Mouse (Mus musculus): ENCODE data around the gene Gm10295. TPM values are rescaled to one million over a fixed set of nuclear protein-coding genes. Genes with fewer than 3 reads are reported as not detected.

Gene Gm10295
- polyA plus RNA-seq, 1 experiment: not detected

DNA sequence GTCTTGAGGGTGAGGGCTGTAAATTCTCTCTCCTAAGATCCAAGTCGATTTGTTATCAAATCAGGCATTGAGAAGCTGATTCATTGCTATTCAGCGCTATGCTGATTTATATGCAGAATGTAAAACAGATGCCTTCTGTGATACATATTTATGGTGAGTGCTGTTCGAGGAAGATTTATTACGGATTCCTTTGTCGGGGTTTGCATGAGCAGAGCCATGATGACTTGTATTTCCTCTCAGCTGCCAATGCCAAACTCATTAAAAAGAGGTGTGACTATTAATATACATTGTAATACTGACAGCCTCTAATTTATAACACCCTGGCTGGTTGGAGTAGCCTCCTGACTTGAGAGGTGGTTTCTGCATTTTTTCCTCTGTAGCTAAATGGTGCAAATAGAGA, 22.8 kb upstream of the Gm10295 start:
- Histone ChIP-seq H3K4me1 (ENCODE audit: control insufficient read depth, insufficient read depth, low read length) (no peaks in the 10 kb centered on the region), H3K27me3 (ENCODE audit: control insufficient read depth, insufficient read depth, low read length) (no peaks in the 10 kb centered on the region; the same call in 1 of the 2 replicates), H3K4me3 (replicated peaks; ENCODE audit: insufficient read depth, low read depth, low read length) (no peak overlapping the region), H3K27ac (ENCODE audit: insufficient read depth, low read length) (no peak overlapping the region)
- TF ChIP-seq POLR2A (IDR thresholded peaks at IDR 0.05; ENCODE audit: borderline replicate concordance, insufficient read depth, low read length) (no peak), CTCF (IDR thresholded peaks at IDR 0.05; ENCODE audit: borderline replicate concordance, insufficient read depth, low read depth, low read length) (no peak)
- DNase-seq: no peak
- 36% methylated on average over 5 of the region's 5 CpGs for WGBS

DNA sequence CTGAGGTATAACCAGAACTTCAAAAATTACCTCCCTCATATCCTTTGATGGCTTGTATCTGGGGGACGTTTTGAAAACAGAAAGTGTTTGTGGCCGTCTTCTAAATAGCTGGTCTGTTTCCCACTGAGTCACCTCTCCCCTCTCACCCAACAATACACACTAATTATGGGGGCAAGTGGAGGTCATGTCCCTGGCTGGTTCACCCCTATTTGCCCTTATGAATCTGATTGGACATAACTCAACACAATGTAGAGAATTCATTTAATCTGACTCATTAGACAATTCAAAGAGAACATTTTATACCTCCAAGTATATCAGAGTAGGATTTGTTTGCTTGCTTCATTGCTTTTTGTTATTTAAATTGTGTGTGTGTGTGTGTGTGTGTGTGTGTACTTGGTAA, 20.6 kb upstream of the Gm10295 start:
- no peak overlapping the region for H3K4me3 ChIP-seq (replicated peaks; ENCODE audit: insufficient read depth, low read depth, low read length)
- no peak overlapping the region for H3K27ac ChIP-seq (ENCODE audit: insufficient read depth, low read length)
- TF ChIP-seq CTCF (IDR thresholded peaks at IDR 0.05; ENCODE audit: borderline replicate concordance, insufficient read depth, low read depth, low read length): no peak
- no peak for TF ChIP-seq POLR2A (IDR thresholded peaks at IDR 0.05; ENCODE audit: borderline replicate concordance, insufficient read depth, low read length)
- no peak for DNase-seq
- H3K4me1 ChIP-seq (ENCODE audit: control insufficient read depth, insufficient read depth, low read length): no peaks in the 10 kb centered on the region
- WGBS: 60% methylated on average over 2 of the region's 2 CpGs
- H3K27me3 ChIP-seq (ENCODE audit: control insufficient read depth, insufficient read depth, low read length): no peaks in the 10 kb centered on the region

DNA sequence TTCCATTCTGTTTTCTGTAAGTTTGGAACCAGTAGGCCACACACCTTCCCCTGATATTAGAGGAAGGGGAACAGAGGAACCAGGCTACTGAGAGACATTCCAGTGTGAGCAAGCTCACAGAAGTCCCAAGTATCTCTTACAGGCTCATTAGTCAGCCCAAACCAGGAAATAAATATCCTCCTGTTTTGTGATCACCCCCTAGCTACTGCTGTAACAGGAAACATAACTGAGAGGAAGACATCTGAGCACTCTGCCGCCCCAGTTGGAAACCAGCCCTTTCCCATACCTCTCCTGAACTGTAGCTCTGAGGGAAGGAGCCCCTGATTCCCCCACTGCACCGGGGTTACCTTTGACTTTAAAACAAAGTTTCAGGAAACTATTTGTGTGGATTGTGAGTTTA, 19.5 kb upstream of the Gm10295 start:
- Histone ChIP-seq H3K4me3 (replicated peaks; ENCODE audit: insufficient read depth, low read depth, low read length) (no peak overlapping the region), H3K4me1 (ENCODE audit: control insufficient read depth, insufficient read depth, low read length) (no peaks in the 10 kb centered on the region), H3K27me3 (ENCODE audit: control insufficient read depth, insufficient read depth, low read length) (no peaks in the 10 kb centered on the region), H3K27ac (ENCODE audit: insufficient read depth, low read length) (no peak overlapping the region)
- no peak for DNase-seq
- no peak for TF ChIP-seq CTCF (IDR thresholded peaks at IDR 0.05; ENCODE audit: borderline replicate concordance, insufficient read depth, low read depth, low read length)
- no peak for TF ChIP-seq POLR2A (IDR thresholded peaks at IDR 0.05; ENCODE audit: borderline replicate concordance, insufficient read depth, low read length)
- WGBS: 72% methylated on average over 2 of the region's 2 CpGs

DNA sequence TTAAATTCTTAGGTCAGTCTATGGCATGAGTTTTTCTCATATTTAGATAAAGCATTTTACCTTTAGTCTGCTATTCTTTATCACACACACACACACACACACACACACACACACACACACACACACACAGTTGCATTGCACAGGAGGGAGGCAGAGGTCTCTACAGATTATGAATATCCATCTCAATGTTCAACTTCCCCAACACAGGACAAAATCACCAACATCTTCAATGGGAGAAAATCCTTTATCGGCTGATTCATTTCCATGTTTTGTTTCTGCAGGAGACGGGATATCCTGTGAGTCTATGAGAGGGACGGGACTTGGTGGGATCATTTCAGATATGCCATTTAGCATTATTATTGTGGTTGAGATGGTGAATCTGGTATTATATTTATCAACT, 18.8 kb upstream of the Gm10295 start:
- no peak for TF ChIP-seq CTCF (IDR thresholded peaks at IDR 0.05; ENCODE audit: borderline replicate concordance, insufficient read depth, low read depth, low read length)
- TF ChIP-seq POLR2A (IDR thresholded peaks at IDR 0.05; ENCODE audit: borderline replicate concordance, insufficient read depth, low read length): no peak
- 89% methylated on average over 3 of the region's 3 CpGs for WGBS
- Histone ChIP-seq H3K4me3 (replicated peaks; ENCODE audit: insufficient read depth, low read depth, low read length) (no peak overlapping the region), H3K4me1 (ENCODE audit: control insufficient read depth, insufficient read depth, low read length) (no peaks in the 10 kb centered on the region), H3K27me3 (ENCODE audit: control insufficient read depth, insufficient read depth, low read length) (no peaks in the 10 kb centered on the region), H3K27ac (ENCODE audit: insufficient read depth, low read length) (no peak overlapping the region)
- no peak for DNase-seq

DNA sequence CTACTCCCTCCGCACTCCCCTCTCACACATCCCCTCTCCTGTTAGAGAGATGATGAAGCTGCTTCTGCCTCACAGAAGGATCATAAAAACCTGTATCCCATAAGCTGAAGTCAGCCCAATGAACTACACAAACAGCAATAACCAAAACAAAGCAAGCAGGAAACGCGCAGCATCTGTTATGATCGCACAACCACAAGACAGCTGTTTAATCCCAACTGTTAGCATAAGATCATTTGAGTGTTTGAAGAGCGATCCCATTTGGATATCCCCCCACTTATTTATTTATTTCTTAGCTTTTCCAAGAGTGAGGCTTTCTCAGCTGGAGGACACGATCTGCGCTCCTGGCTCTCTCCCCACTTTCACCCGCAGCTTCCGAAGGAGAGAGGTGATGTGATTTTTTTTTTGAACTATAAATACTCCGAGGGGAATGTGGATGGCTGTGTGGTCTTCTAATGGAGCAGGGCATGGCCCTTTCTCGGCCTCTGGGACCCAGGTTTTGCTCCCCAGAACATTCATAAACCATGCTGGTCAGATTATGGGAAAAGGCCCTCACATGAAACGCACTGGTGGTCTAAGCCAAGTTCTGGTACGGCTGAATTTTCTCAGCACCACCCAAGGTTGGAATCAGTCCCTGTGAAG, 17.4 kb upstream of the Gm10295 start:
- TF ChIP-seq POLR2A (IDR thresholded peaks at IDR 0.05; ENCODE audit: borderline replicate concordance, insufficient read depth, low read length): no peak
- no peak for TF ChIP-seq CTCF (IDR thresholded peaks at IDR 0.05; ENCODE audit: borderline replicate concordance, insufficient read depth, low read depth, low read length)
- H3K4me1 ChIP-seq (ENCODE audit: control insufficient read depth, insufficient read depth, low read length): no peaks in the 10 kb centered on the region
- no peaks in the 10 kb centered on the region for H3K27me3 ChIP-seq (ENCODE audit: control insufficient read depth, insufficient read depth, low read length)
- WGBS: 72% methylated on average over 13 of the region's 13 CpGs
- H3K27ac ChIP-seq (ENCODE audit: insufficient read depth, low read length): no peak overlapping the region
- no peak overlapping the region for H3K4me3 ChIP-seq (replicated peaks; ENCODE audit: insufficient read depth, low read depth, low read length)
- no peak for DNase-seq

DNA sequence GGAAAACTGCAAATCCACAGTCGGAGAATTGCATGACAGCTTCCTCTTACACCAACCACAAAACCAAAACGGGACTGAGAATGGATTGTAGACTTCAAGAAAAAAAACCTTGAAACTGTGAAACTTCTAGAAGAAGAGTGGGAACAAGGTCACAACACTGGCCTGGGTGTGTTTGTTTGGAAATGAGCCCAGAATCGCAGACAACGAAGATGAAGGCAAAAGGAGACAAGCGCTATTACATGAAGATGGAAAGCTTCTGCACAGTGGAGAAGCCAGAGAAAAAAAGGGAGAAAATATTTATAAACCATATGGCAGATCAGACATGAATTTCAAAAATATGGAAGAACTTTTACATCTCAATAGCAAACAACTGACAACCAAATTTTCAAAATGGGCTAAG, 4.3 kb upstream of the Gm10295 start:
- DNase-seq: no peak
- Histone ChIP-seq H3K4me3 (replicated peaks; ENCODE audit: insufficient read depth, low read depth, low read length) (no peak overlapping the region), H3K27ac (ENCODE audit: insufficient read depth, low read length) (no peak overlapping the region), H3K27me3 (ENCODE audit: control insufficient read depth, insufficient read depth, low read length) (no peaks in the 10 kb centered on the region), H3K4me1 (ENCODE audit: control insufficient read depth, insufficient read depth, low read length) (0 out of 2 replicates have a peak, but pooled peaks cover 3% of the 10 kb centered on the region)
- WGBS: 63% methylated on average over 5 of the region's 5 CpGs
- TF ChIP-seq POLR2A (IDR thresholded peaks at IDR 0.05; ENCODE audit: borderline replicate concordance, insufficient read depth, low read length): no peak
- TF ChIP-seq CTCF (IDR thresholded peaks at IDR 0.05; ENCODE audit: borderline replicate concordance, insufficient read depth, low read depth, low read length): no peak

DNA sequence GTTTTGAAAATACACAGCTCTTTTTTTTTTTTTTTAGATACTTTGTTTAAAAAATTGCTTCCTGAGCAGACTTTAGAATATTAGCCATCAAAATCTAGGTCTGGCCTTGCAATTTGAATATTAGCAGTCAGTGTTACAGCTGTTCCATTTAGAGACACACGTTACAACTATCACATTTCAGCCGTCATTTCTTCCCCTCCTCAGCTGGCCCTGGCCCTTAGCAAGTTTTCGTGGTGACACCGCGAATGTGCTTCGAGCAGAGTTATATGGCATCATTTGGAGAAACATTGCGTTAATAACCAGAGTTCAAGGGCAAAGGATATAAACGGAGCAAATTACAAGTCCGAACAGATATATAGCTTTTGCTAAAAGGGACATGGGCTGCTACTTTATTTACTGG, 2.4 kb downstream of the Gm10295 start:
- no peak overlapping the region for H3K27ac ChIP-seq (ENCODE audit: insufficient read depth, low read length)
- TF ChIP-seq CTCF (IDR thresholded peaks at IDR 0.05; ENCODE audit: borderline replicate concordance, insufficient read depth, low read depth, low read length): no peak
- TF ChIP-seq POLR2A (IDR thresholded peaks at IDR 0.05; ENCODE audit: borderline replicate concordance, insufficient read depth, low read length): no peak
- no peak for DNase-seq
- H3K4me1 ChIP-seq (ENCODE audit: control insufficient read depth, insufficient read depth, low read length): 0 out of 2 replicates have a peak, but pooled peaks cover 3% of the 10 kb centered on the region
- WGBS: 92% methylated on average over 9 of the region's 9 CpGs
- H3K27me3 ChIP-seq (ENCODE audit: control insufficient read depth, insufficient read depth, low read length): no peaks in the 10 kb centered on the region
- H3K4me3 ChIP-seq (replicated peaks; ENCODE audit: insufficient read depth, low read depth, low read length): no peak overlapping the region

DNA sequence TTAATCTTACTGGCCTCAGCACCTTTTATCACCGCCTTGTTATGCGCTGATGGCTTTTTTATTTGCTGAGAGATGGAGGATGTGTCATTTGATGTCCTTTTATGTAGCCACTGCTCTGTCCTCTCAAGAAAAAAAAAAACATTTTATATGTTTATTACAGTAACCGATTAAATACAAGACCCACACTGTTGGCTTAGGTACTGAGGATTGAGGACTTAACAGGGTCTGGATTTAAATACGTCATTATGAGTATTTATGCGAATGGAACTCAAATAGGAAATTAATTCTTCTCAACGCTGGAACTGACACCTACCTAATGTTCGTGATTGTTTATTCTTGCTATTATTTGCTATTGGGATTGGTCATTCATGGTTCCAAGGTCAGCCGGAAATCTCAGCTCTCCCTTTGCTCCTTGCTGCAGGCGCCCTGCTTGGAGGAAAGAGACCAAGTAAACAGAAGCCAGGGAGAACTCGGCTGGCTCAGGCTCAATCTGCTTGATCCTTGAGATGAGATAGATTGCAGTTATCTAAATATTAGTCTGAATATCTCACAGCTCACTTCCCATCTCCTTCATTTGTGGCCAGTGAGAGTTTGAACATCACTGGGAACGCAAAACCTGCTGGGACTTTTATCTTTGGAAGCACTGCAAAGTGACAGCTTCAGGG, 26.2 kb downstream of the Gm10295 start:
- TF ChIP-seq POLR2A (IDR thresholded peaks at IDR 0.05; ENCODE audit: borderline replicate concordance, insufficient read depth, low read length) (no peak), CTCF (IDR thresholded peaks at IDR 0.05; ENCODE audit: borderline replicate concordance, insufficient read depth, low read depth, low read length) (no peak)
- H3K27me3 ChIP-seq (ENCODE audit: control insufficient read depth, insufficient read depth, low read length): no peaks in the 10 kb centered on the region
- DNase-seq: no peak
- no peaks in the 10 kb centered on the region for H3K4me1 ChIP-seq (ENCODE audit: control insufficient read depth, insufficient read depth, low read length)
- no peak overlapping the region for H3K4me3 ChIP-seq (replicated peaks; ENCODE audit: insufficient read depth, low read depth, low read length)
- WGBS: 86% methylated on average over 11 of the region's 11 CpGs
- no peak overlapping the region for H3K27ac ChIP-seq (ENCODE audit: insufficient read depth, low read length)
